Mouse (Mus musculus) ES-E14 (cell line): ENCODE results near the gene Adipor1. TPM values are rescaled to one million over a fixed set of nuclear protein-coding genes. Genes with fewer than 3 reads are reported as not detected.
A peak's percentile ranks its signal among the peaks of the same experiment; 100 is the strongest.

Source experiments
- DNase-seq: peaks from one replicate; pipeline ENCODE4 v3.0.0-alpha.2; 2013; ENCODE audit warnings: low read depth, low spot score
- H3K27ac ChIP-seq: 2 replicates; pipeline ENCODE4 v1.5.1; 2012; ENCODE audit warnings: low read depth, mild to moderate bottlenecking, low read length, moderate library complexity, mixed read lengths; ENCODE audit not compliant: poor library complexity, insufficient read depth, severe bottlenecking
- H3K36me3 ChIP-seq: 2 replicates; pipeline ENCODE4 v1.6.1; 2012; ENCODE audit warnings: mild to moderate bottlenecking, low read length, moderate library complexity, mixed read lengths; ENCODE audit not compliant: control insufficient read depth, poor library complexity, insufficient read depth, severe bottlenecking
- H3K4me1 ChIP-seq, 2 experiments: fragments of 150-350 bp in 1 of 2; sonication (generic) in 1 of 2; 2 replicates each; pipeline ENCODE4 v1.6.1; 2012; ENCODE audit warnings: low read length in 2 of 2, mild to moderate bottlenecking in 1 of 2, mixed read lengths in 1 of 2; ENCODE audit not compliant: control insufficient read depth in 2 of 2, insufficient read depth in 2 of 2, poor library complexity in 1 of 2
- H3K4me3 ChIP-seq, 2 experiments: fragments of 150-350 bp in 1 of 2; sonication (generic) in 1 of 2; 2 replicates each; pipeline ENCODE4 v1.5.1; 2012; ENCODE audit warnings: low read length in 2 of 2, low read depth in 1 of 2, mild to moderate bottlenecking in 1 of 2, mixed read lengths in 1 of 2; ENCODE audit not compliant: insufficient read depth in 1 of 2, poor library complexity in 1 of 2, severe bottlenecking in 1 of 2
- H3K9ac ChIP-seq: 2 replicates; pipeline ENCODE4 v1.6.1; 2012; ENCODE audit warnings: low read depth, mild to moderate bottlenecking, low read length, mixed read lengths; ENCODE audit not compliant: poor library complexity, insufficient read depth, severe bottlenecking
- H3K9me3 ChIP-seq: fragments of 150-350 bp; sonication (generic); 2 replicates; pipeline ENCODE4 v1.6.1; 2012; ENCODE audit warnings: low read depth, mild to moderate bottlenecking, low read length; ENCODE audit not compliant: control insufficient read depth, insufficient read depth
- CHD2 ChIP-seq: IDR thresholded peaks from 2 replicates; pipeline ENCODE4 v1.6.1; 2014; ENCODE audit warnings: mild to moderate bottlenecking, low read depth, low read length, inconsistent platforms
- HCFC1 ChIP-seq: IDR thresholded peaks from 2 replicates; pipeline ENCODE4 v1.6.1; 2012; ENCODE audit warnings: low read length, inconsistent platforms, borderline replicate concordance; ENCODE audit not compliant: insufficient read depth
- MAFK ChIP-seq: IDR thresholded peaks from 2 replicates; pipeline ENCODE4 v1.6.1; 2014; ENCODE audit warnings: mild to moderate bottlenecking, low read depth, low read length, inconsistent platforms; ENCODE audit not compliant: insufficient read depth
- ZC3H11A ChIP-seq: IDR thresholded peaks from 2 replicates; pipeline ENCODE4 v1.6.1; 2012; ENCODE audit warnings: low read depth, mild to moderate bottlenecking, inconsistent platforms, low read length, borderline replicate concordance
- ZNF384 ChIP-seq: IDR thresholded peaks from 2 replicates; pipeline ENCODE4 v1.6.1; 2012; ENCODE audit warnings: low read depth, low read length, inconsistent platforms
- in situ Hi-C, 2 experiments: fragments of 600-800 bp; cut with MboI; formaldehyde crosslinking; loops; one replicate each; pipeline ENCODE4 v1.15.1; 2025; ENCODE audit warnings: low sequenced_read_pairs in 2 of 2, inconsistent platforms in 1 of 2; ENCODE audit not compliant: unreplicated experiment in 2 of 2
- total RNA-seq: library from RNA; depleted of rRNA; stranded (reverse); fragments of 300-350 nt; gene quantifications from 2 replicates; pipeline ENCODE4 v1.2.3, GENCODE M21; 2012

The Adipor1 gene
- total RNA-seq, 1 experiment: 88.0 TPM

DNA sequence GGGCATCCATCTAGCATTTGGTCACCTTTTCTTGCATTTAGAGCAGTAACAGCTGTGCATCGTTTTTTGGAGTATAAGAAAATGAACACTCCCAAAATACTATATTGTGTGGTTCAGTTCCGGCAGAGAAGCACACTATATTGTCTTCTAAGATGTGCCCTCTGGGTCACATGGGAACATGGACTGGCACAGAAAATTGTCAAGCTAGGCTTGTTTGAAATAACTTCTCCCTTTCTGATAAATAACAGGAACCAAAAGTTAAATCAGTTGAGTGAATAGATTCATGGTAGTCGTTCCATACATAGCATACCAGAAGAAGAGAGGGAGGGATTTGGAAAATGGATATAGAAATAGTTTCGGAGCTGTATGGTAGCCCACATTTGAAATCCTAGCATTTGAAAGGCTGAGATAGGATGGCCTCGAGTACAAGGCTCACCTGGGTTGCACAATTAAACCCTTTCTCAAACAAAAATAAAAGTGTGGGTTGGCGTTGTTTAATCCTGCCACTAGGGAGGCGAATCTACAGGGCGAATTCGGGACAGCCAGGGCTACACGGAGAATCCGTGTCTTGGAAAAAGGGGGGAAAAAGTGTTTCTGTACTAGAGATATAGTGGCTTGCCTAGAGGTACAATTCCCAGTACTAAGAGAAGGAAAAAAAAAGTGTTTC, 544 bp upstream of the Adipor1 start:
- no peak for DNase-seq
- in situ Hi-C loops: no loop called here
- Histone ChIP-seq H3K27ac (peak overlapping the region; percentile 79; the same call in 1 of the 2 replicates), H3K4me1 (peaks cover 10 to 16% of the 10 kb centered on the region in 2 experiments; a peak in 2 of 4 replicates), H3K4me3 (peak overlapping the region; percentile 52 to 76), H3K9ac (peak overlapping the region; percentile 63), H3K36me3 (peaks cover 20% of the 10 kb centered on the region), H3K9me3 (no peaks in the 10 kb centered on the region)
- TF ChIP-seq CHD2 (no peak), HCFC1 (no peak), MAFK (no peak), ZNF384 (no peak; the same call in 1 of the 2 replicates), ZC3H11A (no peak)

DNA sequence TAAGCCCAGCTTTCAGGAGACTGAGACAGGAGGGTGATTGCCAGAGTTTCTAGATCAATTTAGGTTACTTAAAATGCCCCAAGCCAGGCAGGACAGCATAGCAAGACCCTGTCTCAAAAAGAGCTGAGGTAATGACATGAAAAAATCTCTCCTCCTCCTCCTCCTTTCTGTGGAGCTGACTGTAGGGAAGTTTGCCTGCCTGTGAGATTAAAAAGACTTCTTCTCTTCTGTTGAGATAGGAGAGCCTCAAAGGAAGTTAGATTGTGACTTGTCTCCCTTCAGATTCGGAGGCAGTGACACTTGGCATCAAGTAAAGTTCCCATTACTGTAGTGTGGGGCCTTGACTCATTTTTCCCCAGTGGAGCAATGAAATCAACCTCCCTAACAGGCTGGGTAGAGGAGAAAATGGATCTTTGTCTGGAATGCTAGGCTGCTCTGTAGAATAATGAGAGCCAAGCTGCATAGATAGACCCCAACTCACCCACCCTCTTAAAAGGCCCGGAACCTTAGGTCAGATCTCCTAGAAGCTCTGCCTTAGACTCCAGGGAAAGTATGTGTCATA, 3.3 kb downstream of the Adipor1 start:
- H3K27ac ChIP-seq: no peak overlapping the region; the same call in 1 of the 2 replicates
- H3K4me1 ChIP-seq: peaks cover 19% of the 10 kb centered on the region in 2 experiments; a peak in 3 of 4 replicates
- in situ Hi-C loops: no loop called here
- no peak for DNase-seq
- no peak for TF ChIP-seq CHD2
- no peak for TF ChIP-seq ZNF384
- no peak for TF ChIP-seq HCFC1
- no peak overlapping the region for H3K4me3 ChIP-seq
- H3K36me3 ChIP-seq: peaks cover 7% of the 10 kb centered on the region; the same call in 1 of the 2 replicates
- no peaks in the 10 kb centered on the region for H3K9me3 ChIP-seq
- no peak overlapping the region for H3K9ac ChIP-seq

DNA sequence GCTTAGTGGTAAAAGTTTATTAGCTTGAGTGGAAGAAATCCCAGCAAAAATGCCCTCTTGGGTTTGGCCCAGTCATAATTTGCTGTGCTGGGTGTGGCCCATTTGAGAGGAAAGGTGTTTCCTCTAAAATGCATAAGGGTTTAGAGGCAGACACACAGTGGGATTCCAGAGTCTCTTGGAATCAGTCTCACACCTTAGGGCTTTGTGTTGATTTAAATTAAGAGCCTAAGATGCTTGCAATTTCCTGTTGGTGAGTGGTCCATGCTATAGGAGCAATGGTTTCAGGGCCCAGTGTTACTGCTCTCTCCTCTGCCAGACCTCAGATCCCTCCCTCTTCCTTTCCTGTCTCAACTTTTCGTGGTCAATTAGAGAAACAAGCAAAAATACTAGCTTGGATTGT, 4.0 kb downstream of the Adipor1 start:
- Histone ChIP-seq H3K9ac (no peak overlapping the region), H3K27ac (peak overlapping the region; percentile 63; the same call in 1 of the 2 replicates), H3K4me3 (no peak overlapping the region), H3K36me3 (peaks cover 10% of the 10 kb centered on the region), H3K4me1 (peaks cover 19 to 21% of the 10 kb centered on the region in 2 experiments; a peak in 3 of 4 replicates), H3K9me3 (no peaks in the 10 kb centered on the region)
- DNase-seq: no peak
- TF ChIP-seq HCFC1: no peak
- no peak for TF ChIP-seq ZC3H11A
- no peak for TF ChIP-seq ZNF384
- TF ChIP-seq CHD2: no peak
- TF ChIP-seq MAFK: no peak
- in situ Hi-C loops: no loop called here

DNA sequence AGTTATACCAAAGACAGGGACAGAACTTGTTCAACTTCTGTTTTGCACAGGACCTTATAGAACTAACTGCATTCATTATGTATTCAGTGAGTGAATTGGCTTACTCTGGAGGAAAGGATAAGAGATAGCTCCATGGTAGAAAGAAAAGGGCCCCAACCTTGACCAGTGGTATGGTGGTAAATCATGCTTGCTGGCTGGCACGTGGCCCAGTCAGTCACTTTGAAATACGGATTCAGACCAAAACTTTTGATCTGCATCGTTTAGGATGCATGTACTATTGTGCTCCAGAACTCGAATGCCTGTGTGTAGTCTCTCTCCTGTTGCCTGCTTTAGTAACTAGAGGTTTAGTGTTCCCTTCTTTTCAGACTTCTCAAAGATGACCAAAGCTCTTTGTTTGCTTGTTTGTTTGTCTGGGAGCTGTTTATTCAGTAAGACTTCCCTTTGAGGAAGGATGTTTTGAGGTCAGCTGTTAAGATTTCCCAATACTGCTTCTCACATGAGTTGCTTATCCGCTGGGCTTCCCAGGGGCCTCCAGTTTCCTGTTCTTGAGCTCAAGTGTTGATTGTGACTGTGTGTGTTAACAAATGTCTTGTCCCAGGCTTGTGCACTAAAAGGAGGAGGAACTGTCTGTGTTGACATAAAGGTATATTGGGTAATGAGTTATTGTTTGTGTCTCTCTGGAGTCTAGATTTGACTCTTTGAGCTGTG, 4.7 kb downstream of the Adipor1 start:
- H3K4me3 ChIP-seq: no peak overlapping the region
- H3K9me3 ChIP-seq: no peaks in the 10 kb centered on the region
- peaks cover 16% of the 10 kb centered on the region for H3K36me3 ChIP-seq
- TF ChIP-seq CHD2 (no peak), ZC3H11A (no peak), ZNF384 (no peak), MAFK (no peak), HCFC1 (no peak)
- no peak for DNase-seq
- peak overlapping the region; percentile 63; the same call in 1 of the 2 replicates for H3K27ac ChIP-seq
- no peak overlapping the region for H3K9ac ChIP-seq
- in situ Hi-C loops: no loop called here
- peaks cover 19 to 24% of the 10 kb centered on the region in 2 experiments; a peak in 3 of 4 replicates for H3K4me1 ChIP-seq
